In genomic region chr11:114536616-114537493, GRCm38 (mm10) we compare ENCODE assay signal across 12 mouse cellular contexts.
A peak's percentile ranks its signal among the peaks of the same experiment; 100 is the strongest.
DNase-seq lines count a peak whose midpoint lies in the region; ATAC-seq lines count a peak whose summit lies in the region.
"Had no signal": no experiment of that assay in that cellular context is flagged by ENCODE, and none has a peak within 500 bp of the region (broad histone marks: within the 10 kb centered on the region; RNA-seq: fewer than 3 reads in every experiment).

No protein-coding gene starts in this region.

- no peaks in the 10 kb centered on the region for H3K36me3 ChIP-seq in embryonic facial prominence, embryonic 10.5 days (replicated peaks)
- H3K36me3 ChIP-seq in hindbrain, embryonic 12.5 days = no peaks in the 10 kb centered on the region
- H3K36me3 ChIP-seq in midbrain, embryonic 14.5 days (ENCODE audit: control insufficient read depth, insufficient read depth, low read length) = no peaks in the 10 kb centered on the region
- H3K36me3 ChIP-seq in heart, embryonic 10.5 days = no peaks in the 10 kb centered on the region
- H3K36me3 ChIP-seq in kidney, embryonic 16.5 days (ENCODE audit: insufficient read depth, low read length) = no peaks in the 10 kb centered on the region
- H3K36me3 ChIP-seq: heart, embryonic 15.5 days had no signal

- 0 out of 2 replicates have a peak, but pooled peaks cover 19% of the 10 kb centered on the region for H3K27me3 ChIP-seq in embryonic facial prominence, embryonic 10.5 days (replicated peaks; ENCODE audit: low read depth, poor library complexity, severe bottlenecking)
- no peaks in the 10 kb centered on the region for H3K27me3 ChIP-seq in hindbrain, embryonic 12.5 days
- no peaks in the 10 kb centered on the region for H3K27me3 ChIP-seq in midbrain, embryonic 14.5 days (ENCODE audit: control insufficient read depth, insufficient read depth, low read length)
- H3K27me3 ChIP-seq in heart, embryonic 10.5 days (ENCODE audit: insufficient read depth, poor library complexity, severe bottlenecking) = peaks cover 34% of the 10 kb centered on the region
- no peaks in the 10 kb centered on the region for H3K27me3 ChIP-seq in kidney, embryonic 16.5 days (ENCODE audit: insufficient read depth, low read length)
- H3K27me3 ChIP-seq: heart, embryonic 15.5 days had no signal

- no peak for ATAC-seq in frontal cortex, adult (ENCODE audit: low TSS enrichment)
- ATAC-seq in hindbrain, embryonic 12.5 days (ENCODE audit: low FRiP score) = peak; percentile 80
- peak; percentile 68 for ATAC-seq in midbrain, embryonic 14.5 days (ENCODE audit: low FRiP score, low TSS enrichment)
- no peak for ATAC-seq in kidney, embryonic 16.5 days (ENCODE audit: low FRiP score, low TSS enrichment)

- peaks cover 28% of the 10 kb centered on the region for H3K4me1 ChIP-seq in embryonic facial prominence, embryonic 10.5 days
- peaks cover 28% of the 10 kb centered on the region for H3K4me1 ChIP-seq in hindbrain, embryonic 12.5 days
- H3K4me1 ChIP-seq in midbrain, embryonic 14.5 days (ENCODE audit: control insufficient read depth, insufficient read depth, low read length) = peaks cover 16% of the 10 kb centered on the region
- H3K4me1 ChIP-seq in heart, embryonic 10.5 days = peaks cover 19% of the 10 kb centered on the region
- no peaks in the 10 kb centered on the region for H3K4me1 ChIP-seq in kidney, embryonic 16.5 days (ENCODE audit: insufficient read depth, low read length)
- H3K4me1 ChIP-seq: heart, embryonic 15.5 days had no signal

- 20% methylated on average over 13 of the region's 13 CpGs for WGBS in embryonic facial prominence, embryonic 10.5 days
- 11% methylated on average over 13 of the region's 13 CpGs for WGBS in hindbrain, embryonic 12.5 days
- 14% methylated on average over 13 of the region's 13 CpGs for WGBS in midbrain, embryonic 14.5 days
- 10% methylated on average over 13 of the region's 13 CpGs for WGBS in heart, embryonic 10.5 days
- WGBS in kidney, embryonic 16.5 days = 27% methylated on average over 11 of the region's 13 CpGs

- H3K27ac ChIP-seq in embryonic facial prominence, embryonic 10.5 days (replicated peaks) = peak overlapping the region; percentile 71
- peak overlapping the region; percentile 49 for H3K27ac ChIP-seq in hindbrain, embryonic 12.5 days
- H3K27ac ChIP-seq in midbrain, embryonic 14.5 days (replicated peaks; ENCODE audit: low read depth, low read length) = peak overlapping the region; percentile 67; the same call in 1 of the 2 replicates
- no peak overlapping the region for H3K27ac ChIP-seq in heart, embryonic 10.5 days
- H3K27ac ChIP-seq in kidney, embryonic 16.5 days (ENCODE audit: low read length) = no peak overlapping the region
- H3K27ac ChIP-seq: heart, embryonic 15.5 days had no signal

- 0 out of 2 replicates have a peak overlapping the region, but pooled peaks have one; percentile 8 for H3K4me3 ChIP-seq in embryonic facial prominence, embryonic 10.5 days
- no peak overlapping the region for H3K4me3 ChIP-seq in hindbrain, embryonic 12.5 days
- no peak overlapping the region for H3K4me3 ChIP-seq in midbrain, embryonic 14.5 days (replicated peaks; ENCODE audit: low read depth, low read length)
- H3K4me3 ChIP-seq in heart, embryonic 10.5 days = no peak overlapping the region
- no peak overlapping the region for H3K4me3 ChIP-seq in kidney, embryonic 16.5 days (ENCODE audit: low read length)
- H3K4me3 ChIP-seq: heart, embryonic 15.5 days had no signal

- H3K9ac ChIP-seq in hindbrain, embryonic 12.5 days = no peak overlapping the region
- H3K9ac ChIP-seq in midbrain, embryonic 14.5 days (replicated peaks; ENCODE audit: low read length) = peak overlapping the region; percentile 3; the same call in 1 of the 2 replicates
- H3K9ac ChIP-seq in kidney, embryonic 16.5 days (replicated peaks; ENCODE audit: low read length) = no peak overlapping the region
- H3K9ac ChIP-seq: heart, embryonic 15.5 days had no signal

- H3K4me2 ChIP-seq in hindbrain, embryonic 12.5 days (replicated peaks) = no peak overlapping the region
- H3K4me2 ChIP-seq in midbrain, embryonic 14.5 days (ENCODE audit: low read length) = 0 out of 2 replicates have a peak overlapping the region, but pooled peaks have one; percentile 27
- H3K4me2 ChIP-seq in kidney, embryonic 16.5 days (replicated peaks; ENCODE audit: low read depth, low read length) = no peak overlapping the region
- H3K4me2 ChIP-seq: heart, embryonic 15.5 days had no signal

- peaks cover 8% of the 10 kb centered on the region; the same call in 1 of the 2 replicates for H3K9me3 ChIP-seq in embryonic facial prominence, embryonic 10.5 days
- H3K9me3 ChIP-seq in hindbrain, embryonic 12.5 days (replicated peaks) = 0 out of 2 replicates have a peak, but pooled peaks cover 3% of the 10 kb centered on the region
- no peaks in the 10 kb centered on the region for H3K9me3 ChIP-seq in midbrain, embryonic 14.5 days (ENCODE audit: control insufficient read depth, low read length)
- no peaks in the 10 kb centered on the region for H3K9me3 ChIP-seq in heart, embryonic 10.5 days
- H3K9me3 ChIP-seq in kidney, embryonic 16.5 days (ENCODE audit: low read length) = peaks cover 8% of the 10 kb centered on the region; the same call in 1 of the 2 replicates
- H3K9me3 ChIP-seq: heart, embryonic 15.5 days had no signal

- peak; percentile 27 to 32 for DNase-seq in frontal cortex, postnatal 14 days (ENCODE audit: low spot score in 2 of 2)
- DNase-seq in embryonic facial prominence, embryonic 10.5 days (ENCODE audit: low spot score) = no peak
- DNase-seq in midbrain, embryonic 14.5 days = peak; percentile 75
- no peak for DNase-seq in heart, embryonic 10.5 days (ENCODE audit: low spot score)
- no peak for DNase-seq in testis, postnatal 14 days (ENCODE audit: low spot score)
- DNase-seq: cerebellum, adult 18-20 months; kidney, adult 18-20 months; lung, adult 2 months had no signal

Comparison
In these comparisons a context has a peak if more than half of its experiments do, and no peak if none do; other contexts are left out.
1. DNase-seq: peak in frontal cortex, postnatal 14 days (2 of 2) and midbrain, embryonic 14.5 days (single experiment); none in embryonic facial prominence, embryonic 10.5 days (single experiment), heart, embryonic 10.5 days (single experiment) and testis, postnatal 14 days (single experiment).
2. ATAC-seq: peak in hindbrain, embryonic 12.5 days (single experiment) and midbrain, embryonic 14.5 days (single experiment); none in frontal cortex, adult (single experiment) and kidney, embryonic 16.5 days (single experiment).
3. H3K27ac ChIP-seq: peak in embryonic facial prominence, embryonic 10.5 days (single experiment), hindbrain, embryonic 12.5 days (single experiment) and midbrain, embryonic 14.5 days (single experiment); none in heart, embryonic 10.5 days (single experiment) and kidney, embryonic 16.5 days (single experiment).